Mouse (Mus musculus) ovary, postnatal 10 days (tissue): Measurements from ENCODE around the gene Spink8.
"Not testable (repeated sequence)": the region's sequence is repeated elsewhere in the genome, so short reads cannot be mapped to it uniquely, and the experiment has no call there.

ENCODE experiments used
- DNase-seq: peaks from one replicate; pipeline ENCODE4 v3.0.0; 2022; ENCODE audit warnings: low spot score

The Spink8 gene

GRCm38 (mm10) chr9:109811980-109812379 lies at the start of gene Spink8:
Gene Spink8, plus strand, starts transcription at chr9:109812280.
- no peak for DNase-seq

DNA sequence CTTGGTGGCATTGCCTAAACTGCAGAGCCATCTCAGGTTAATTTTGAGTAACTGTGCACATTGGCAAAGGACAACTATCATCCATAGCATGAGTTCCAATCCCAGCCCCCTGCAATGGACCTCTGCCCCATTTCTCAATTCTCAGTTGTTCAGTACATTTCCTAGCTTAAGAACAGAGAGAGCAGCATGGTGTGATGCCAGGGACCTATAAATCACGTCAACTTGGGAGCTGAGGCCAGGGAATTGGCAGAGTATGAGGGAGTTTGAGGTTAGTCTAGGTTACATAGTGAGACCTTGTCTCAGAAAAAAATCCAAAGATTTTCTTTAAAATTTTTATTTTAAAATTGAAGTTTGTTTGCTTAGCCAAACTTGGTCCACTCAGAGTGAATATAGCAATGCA lies 45.2 kb upstream of the Spink8 start:
- DNase-seq: not testable (repeated sequence)

DNA sequence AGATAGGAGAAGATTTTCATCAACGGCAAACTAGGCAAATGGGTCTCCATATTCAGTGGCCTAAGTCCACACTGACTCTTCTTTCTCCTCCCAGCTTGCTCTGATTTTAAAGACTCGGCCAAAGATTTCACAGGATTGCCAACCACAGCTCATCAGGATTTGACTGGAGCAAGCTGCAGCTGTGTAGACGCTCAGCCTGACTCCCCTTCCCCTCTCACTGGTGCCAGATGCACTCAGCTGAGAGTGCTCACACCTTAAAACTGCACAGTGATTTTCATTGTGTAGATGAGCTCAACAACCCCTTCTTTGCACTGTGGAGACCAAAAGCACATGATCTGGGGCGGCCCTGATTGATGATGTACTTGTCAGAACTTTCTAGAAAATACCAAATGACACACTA lies 21.5 kb upstream of the Spink8 start, which contains the start of gene Fbxw27:
TSS of gene Fbxw27 (minus strand) at position 101 of the 400 bp plus-strand sequence.
- not testable (repeated sequence) for DNase-seq

DNA sequence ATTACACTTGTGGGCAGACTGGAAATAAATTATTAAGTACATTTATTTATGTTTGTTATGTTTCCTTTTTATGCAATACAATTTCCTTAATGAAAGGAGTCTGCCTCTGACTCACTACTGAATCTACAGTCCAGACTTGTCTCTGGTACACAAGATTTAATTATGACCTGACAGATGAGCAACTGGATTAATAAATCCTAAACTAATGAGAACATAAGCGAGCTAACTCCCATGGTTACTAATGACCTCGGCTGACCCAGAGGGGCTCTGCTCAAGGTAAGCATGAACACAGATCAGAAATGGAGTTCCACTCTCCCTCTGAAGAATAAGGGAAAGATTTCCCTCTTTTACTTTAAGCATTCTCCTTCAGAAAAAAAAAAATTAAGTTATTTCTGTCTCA lies 16.9 kb upstream of the Spink8 start:
- DNase-seq: no peak

DNA sequence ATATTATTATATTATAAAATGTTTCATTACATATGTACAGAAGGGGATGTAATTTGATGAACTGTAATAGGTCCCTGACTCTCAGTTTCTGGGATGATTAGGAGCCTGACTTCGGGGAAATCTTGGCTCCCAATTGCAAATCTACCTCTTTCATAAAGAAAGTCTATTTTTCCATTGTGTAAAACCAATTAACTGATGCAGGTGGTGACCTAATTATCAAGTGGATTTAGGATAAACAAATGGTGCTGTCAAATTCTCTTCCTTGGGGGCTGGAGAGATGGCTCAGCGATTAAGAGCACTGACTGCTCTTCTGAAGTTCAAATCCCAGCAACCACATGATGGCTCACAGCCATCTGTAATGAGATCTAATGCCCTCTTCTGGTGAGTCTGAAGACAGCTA lies 16.3 kb upstream of the Spink8 start:
- DNase-seq: no peak

GRCm38 (mm10) chr9:109798051-109798450 lies 14.0 kb upstream of the Spink8 start:
- DNase-seq: no peak

DNA sequence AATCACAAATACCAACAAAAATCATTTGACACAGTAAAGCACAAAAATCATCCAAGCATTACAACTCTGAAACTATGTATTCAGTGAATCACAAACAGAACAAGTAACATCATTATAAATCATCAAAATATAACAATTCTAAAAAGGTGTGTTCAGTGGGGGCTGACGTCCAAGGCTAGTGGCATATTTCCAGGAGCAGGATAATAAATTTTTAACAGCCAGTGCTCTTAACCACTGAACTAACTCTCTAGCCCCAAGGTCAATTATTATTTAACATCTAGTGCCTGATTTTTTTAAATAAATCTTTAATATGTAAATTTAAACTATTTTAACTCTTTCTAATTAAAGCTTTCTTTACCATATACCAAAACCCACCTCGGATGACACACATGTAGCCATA lies 6.5 kb upstream of the Spink8 start:
- DNase-seq: not testable (repeated sequence)

GRCm38 (mm10) chr9:109806260-109806659 lies 5.8 kb upstream of the Spink8 start:
- DNase-seq: no peak

DNA sequence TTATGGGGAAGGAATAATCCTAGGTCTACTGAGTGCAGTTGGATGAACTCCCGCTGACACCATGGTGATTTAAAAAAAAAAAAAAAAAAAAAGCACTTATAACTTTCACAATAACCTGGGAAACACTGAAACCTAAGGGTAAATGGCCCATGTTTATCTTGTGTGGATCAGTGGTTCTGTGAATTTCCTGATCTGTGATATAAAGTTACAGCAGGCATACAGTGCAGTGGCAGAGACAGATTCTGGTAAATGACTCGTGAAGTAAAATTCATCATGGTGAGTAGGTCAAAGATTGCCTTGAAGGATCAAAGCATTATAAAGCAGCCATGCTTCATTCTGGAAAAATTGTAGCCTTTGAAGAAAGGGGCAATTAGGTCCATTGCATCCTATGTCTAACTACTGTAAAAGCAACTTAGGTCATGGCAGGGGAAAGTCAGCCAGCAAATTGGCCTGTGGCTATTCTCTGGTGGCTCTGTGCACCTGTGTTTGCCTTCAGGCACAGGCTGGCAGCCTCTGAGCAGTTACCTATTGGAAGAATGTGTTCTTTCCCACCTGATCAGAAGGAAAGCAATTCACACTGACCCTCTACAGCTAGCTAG lies 5.3 kb upstream of the Spink8 start:
- DNase-seq: no peak

DNA sequence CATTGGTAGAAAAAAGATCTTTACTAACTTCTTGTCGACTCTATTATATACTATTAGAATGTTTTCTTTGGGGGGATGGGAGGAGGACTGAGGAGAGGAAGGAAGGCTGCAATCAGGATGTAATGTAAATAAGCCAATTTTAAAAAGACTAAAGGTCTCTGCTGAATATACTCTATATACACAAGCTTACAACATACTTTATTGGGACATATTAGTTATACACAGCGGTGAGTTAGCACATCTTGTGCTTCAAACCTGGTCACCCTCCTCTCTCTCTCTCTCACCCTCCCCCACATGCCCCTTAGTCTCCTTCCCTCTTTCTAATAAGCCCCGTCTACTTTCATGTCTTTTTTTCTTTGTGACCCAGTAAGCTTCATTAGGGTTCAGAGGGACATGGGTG lies 4.2 kb upstream of the Spink8 start:
- DNase-seq: no peak

GRCm38 (mm10) chr9:109813424-109813823 lies 1.3 kb downstream of the Spink8 start:
- no peak for DNase-seq

- DNase-seq: no peak
Measured at GRCm38 (mm10) chr9:109816341-109816740, 4.3 kb downstream of the Spink8 start.

- DNase-seq: no peak
Measured at GRCm38 (mm10) chr9:109825739-109826138, 13.7 kb downstream of the Spink8 start.

DNA sequence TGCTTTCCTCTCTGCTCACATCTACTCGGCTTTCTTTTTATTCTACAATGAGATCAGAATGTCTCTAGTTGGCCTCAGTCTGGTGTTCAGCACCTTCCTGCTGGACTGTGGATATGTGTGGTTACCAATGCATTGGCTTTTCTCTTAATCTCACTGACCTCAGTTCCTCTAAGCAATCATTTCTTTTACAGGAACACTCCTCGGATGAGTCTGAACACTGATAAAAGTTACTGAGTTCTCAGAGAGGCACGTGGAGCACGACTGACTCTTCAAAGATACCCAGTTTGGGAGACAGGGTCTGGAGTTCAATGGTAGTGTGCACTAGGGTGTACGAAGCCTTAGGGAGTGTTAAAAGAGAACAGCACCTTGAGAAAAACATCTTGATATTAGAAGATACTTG lies 14.1 kb downstream of the Spink8 start:
- DNase-seq: no peak

DNA sequence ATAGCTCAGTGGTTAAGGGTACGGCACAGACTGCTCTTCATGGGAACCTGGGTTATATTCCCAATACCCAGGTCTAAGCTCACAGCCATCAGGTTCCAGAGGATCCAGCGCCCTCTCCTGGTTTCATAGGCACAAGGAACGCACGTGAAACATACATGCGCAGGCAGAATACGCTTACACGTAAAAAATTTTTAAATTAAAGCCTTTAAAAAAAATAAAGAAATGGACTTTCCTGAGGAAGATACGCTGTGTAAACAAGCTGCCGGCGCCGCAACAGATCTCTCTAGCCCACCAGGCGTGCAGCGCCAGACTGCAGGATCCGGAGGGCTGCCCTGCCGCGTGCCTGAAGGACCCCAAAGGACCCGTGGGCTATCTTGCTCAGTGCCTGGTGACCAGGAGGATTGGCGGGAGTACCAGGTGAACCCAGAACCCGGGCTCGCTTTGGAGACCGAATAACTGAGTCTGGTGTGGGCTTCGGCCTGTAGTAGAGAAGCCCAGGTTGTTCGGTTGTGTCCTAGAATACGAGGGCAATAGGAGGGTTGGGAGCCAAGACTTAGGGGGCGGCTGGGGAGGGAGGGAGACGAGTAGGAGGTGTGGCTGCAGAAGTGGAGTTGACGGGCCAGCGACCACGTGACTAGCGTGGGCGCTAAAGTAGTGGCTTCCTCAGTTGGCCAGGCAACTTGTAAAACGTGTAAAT lies 20.5 kb downstream of the Spink8 start, which contains the start of gene Nme6:
TSS of gene Nme6 (plus strand) at position 359 of the 697 bp plus-strand sequence.
- peak; percentile 84 for DNase-seq

DNA sequence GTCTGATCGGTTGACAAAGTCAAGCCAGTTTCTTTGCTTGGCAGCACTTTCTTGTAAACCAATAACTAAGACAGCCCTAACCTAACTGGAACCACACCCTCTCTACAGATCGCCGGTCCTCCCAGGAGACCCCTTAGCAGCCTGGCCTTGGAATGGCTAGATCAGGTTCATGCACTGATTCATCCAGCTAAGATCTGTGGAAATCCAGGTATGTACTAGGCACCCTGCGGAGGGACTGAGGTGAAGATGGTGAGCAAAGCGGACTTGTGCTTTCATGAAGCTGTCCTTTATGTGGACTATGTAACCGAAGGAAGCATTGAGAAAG lies 21.0 kb downstream of the Spink8 start:
- no peak for DNase-seq

DNA sequence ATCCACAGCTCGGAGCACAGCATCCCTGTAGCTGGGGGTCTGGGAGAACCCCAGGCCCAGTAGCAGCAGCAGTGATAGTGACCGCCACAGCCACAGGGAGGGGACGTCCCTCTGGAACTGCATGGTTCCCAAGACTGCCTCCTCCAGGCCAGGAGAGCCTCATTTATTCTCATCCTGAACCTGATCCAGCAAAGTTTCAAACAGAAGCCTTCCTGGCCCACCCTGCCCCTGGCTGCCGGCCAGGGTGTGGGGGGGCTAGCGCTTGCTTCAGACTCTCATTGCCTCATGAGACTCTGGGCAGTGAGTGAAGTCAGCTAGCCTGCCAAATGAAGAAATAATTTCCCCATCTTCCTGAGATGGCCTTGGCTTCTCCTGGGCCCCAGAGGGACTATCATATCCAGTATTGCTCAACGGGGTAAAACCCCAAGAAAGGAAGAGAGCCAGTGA lies 37.3 kb downstream of the Spink8 start, which contains the start of gene Camp:
TSS of gene Camp (minus strand) at position 306 of the 447 bp plus-strand sequence.
- peak; percentile 34 for DNase-seq

DNA sequence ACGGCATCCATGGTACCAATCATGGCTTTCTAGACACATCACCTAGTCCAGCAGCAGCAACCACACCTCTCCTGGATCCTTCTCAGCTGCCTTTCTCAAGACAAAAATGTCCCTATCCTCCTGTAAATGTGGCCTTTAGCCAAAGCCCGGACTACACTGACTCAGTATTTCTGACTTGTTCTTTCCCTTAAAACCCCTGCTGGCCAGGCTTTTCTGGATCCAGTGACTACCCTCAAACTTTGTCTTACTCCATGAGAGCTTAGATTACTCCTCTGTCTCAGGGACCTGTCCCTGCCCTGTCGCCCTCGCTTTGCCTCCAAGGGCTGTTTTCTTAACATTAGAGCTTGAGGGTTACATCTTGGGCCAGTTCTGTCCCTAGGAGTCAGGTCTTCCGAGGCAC lies 38.0 kb downstream of the Spink8 start:
- no peak for DNase-seq

GRCm38 (mm10) chr9:109854341-109854740 lies 42.3 kb downstream of the Spink8 start:
- no peak for DNase-seq

DNA sequence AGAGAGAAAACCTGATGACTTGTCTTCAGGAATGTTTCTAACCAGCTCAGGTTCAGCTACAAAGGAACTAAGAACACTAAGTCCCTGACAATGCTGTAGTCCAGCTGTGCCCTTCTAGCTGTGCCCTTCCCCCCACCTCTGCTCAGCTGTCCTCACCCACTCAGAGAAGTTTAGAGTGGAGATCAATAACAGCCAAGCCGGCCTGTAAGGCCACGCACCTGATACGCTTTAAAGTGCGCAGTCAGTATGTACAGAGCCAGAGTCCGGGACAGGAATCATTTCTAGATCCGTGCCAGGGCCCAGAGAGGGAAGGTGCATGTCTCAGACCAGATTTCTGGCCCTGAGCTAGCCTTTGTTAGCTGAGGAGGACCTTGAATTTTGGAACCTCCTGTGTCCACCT lies 43.9 kb downstream of the Spink8 start:
- no peak for DNase-seq

DNA sequence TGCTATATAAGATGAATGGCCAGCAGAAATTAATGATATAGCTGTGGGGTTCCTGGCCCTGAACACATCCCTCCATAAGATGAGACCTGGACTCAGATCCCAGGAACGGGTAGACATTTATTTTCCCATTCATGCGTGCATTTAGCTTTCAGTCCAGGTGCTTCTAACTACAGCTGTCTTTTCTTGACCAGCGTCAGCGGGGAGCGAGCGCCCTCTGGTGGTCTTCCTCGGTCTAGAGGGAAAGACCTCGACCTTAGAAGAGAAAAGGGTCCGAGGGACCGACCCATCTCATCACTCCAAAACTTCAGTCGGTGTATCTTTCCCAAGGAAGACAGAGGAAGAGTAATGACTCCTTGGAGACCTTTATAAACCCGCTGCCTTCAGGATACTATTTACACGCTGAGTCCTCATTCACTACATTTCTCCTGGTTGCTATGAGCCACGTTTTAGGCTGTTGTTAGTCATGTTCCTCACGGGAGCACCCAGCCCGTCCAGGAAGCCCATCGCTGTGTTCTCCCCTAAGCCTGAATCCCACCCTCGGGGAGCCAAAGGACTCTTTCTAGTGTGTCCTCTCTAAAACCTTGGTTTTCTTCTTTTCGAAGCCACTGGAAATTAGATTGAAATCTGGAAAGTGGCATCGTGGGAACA lies 50.4 kb downstream of the Spink8 start:
- DNase-seq: peak; percentile 69

DNA sequence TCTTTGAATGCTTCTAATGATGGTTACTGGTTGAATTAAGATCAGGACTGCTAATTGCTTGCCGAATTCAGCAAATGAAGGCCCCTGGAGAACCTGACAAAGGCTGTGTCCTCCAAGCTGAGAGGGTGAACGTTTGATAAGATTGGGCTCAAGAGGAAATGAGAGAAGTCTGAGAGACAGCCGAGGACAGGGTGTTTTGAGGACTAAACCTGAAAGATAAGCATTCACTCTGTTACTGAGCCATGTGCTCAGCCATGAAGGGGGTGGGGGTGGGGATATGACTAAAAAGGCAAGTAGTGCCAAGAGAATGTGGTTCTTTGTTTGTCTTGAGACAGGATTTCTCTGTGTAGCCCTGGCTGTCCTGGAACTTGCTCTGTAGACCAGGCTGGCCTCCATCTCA lies 51.0 kb downstream of the Spink8 start:
- DNase-seq: no peak

DNA sequence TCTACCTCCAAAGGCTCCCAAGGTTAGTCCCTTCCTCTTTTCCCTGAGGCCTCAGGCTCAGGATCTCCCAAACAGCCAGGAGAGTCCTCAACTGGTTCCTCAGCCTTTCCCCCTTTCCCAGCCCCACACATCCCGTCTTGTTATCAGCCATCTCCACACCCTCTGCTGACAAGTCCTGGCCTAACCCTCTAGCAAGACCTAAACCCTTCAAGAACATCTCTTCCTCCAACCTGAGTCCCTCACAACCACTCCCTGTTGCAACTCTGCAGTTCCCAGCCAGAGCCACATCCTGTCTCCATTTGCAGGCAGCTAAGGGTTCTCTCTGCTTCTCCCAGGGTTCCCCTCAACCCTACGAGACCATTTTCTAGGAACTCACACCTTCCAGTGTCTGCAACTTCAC lies 54.1 kb downstream of the Spink8 start:
- DNase-seq: no peak
